Mouse (Mus musculus) layer of hippocampus, adult 11-12 months (tissue): ENCODE data around the gene Fastk.

ENCODE experiments used
- DNase-seq: peaks from one replicate; pipeline ENCODE4 v3.0.0; 2022; ENCODE audit warnings: low spot score

The Fastk gene

GRCm38 (mm10) chr5:24392724-24393123 is 52.4 kb downstream of the Fastk start:
- no peak for DNase-seq

- DNase-seq = no peak
Observed at GRCm38 (mm10) chr5:24391864-24392263, 53.2 kb downstream of the Fastk start, which contains the start of gene Atg9b. TSS of gene Atg9b (minus strand) at chr5:24392143.

DNA sequence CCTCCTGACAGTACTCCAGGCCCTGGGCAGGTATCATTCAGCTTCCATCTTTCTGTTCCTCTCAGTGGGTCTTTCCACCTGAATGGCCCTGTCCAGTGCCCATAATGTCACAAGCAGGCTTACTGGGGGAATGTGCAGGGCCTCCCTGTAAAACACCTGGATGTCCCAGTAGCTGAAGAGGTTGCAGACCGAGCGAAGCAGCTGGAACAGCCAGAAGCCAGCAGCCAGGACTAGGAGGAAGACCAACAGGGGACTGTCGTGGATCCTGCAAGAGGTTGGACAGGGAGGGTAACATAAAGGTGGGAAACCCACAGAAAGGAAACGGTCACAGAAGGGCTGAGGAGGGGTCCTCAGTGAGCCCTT is 55.4 kb downstream of the Fastk start:
- no peak for DNase-seq

GRCm38 (mm10) chr5:24389011-24389657 is 56.0 kb downstream of the Fastk start:
- DNase-seq = no peak
